Mouse (Mus musculus): ENCODE data around the gene Ceacam20. TPM values are rescaled to one million over a fixed set of nuclear protein-coding genes. Genes with fewer than 3 reads are reported as not detected.
"Not testable (repeated sequence)": the region's sequence is repeated elsewhere in the genome, so short reads cannot be mapped to it uniquely, and the experiment has no call there.

Gene Ceacam20
- not detected in 2 replicates for total RNA-seq (2021)
- long read RNA-seq, experiment 1 = 0 reads
- long read RNA-seq, experiment 2 = 0 reads

DNA sequence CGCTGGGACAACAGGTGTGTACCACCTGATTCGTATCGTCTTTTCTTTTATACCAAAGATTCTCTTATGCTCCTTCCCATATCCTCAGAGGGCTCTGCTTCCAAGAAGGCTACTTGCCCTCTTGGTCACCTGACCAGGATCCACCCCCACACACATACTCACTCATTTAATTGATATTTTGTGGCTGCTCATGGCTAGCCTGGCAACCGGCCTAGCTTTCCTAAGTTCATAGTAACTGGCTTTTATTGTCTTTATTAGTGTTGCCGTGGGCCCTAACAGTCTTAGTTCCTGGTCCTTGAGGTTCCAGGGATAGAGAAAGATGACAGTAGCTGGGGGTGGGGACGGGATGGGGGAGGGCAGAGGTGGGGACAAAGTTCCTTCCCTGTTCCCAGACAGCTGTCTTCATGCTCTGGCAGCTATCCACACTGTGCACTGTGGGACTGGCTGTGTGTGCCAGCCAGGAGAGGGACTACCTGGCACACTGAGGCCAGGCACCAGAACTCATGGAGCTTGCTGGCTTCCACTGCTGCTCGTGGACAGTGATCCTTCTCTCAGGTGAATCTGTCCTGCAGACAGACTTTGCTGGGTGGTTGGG lies at the start of gene Ceacam20:
TSS of gene Ceacam20 (plus strand) at position 428 of the 595 bp plus-strand sequence.
- no peak for DNase-seq

DNA sequence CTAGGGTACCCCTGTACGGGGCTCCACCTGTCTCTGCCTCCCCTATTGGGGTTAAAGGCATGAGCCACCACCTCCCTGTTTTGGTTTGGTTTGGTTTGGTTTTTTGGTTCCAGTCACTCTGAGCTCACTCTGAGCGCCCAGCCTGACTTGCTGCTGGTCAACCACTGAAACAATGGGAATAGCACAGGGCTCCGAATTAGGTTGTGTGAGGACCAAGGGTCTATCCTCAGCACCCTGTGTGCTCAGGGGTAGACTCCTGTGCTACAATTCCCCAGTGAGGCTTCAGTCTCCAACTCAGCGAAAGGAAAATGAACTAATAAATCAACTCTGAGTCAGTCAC lies 45.1 kb upstream of the Ceacam20 start:
- no peak for DNase-seq

DNA sequence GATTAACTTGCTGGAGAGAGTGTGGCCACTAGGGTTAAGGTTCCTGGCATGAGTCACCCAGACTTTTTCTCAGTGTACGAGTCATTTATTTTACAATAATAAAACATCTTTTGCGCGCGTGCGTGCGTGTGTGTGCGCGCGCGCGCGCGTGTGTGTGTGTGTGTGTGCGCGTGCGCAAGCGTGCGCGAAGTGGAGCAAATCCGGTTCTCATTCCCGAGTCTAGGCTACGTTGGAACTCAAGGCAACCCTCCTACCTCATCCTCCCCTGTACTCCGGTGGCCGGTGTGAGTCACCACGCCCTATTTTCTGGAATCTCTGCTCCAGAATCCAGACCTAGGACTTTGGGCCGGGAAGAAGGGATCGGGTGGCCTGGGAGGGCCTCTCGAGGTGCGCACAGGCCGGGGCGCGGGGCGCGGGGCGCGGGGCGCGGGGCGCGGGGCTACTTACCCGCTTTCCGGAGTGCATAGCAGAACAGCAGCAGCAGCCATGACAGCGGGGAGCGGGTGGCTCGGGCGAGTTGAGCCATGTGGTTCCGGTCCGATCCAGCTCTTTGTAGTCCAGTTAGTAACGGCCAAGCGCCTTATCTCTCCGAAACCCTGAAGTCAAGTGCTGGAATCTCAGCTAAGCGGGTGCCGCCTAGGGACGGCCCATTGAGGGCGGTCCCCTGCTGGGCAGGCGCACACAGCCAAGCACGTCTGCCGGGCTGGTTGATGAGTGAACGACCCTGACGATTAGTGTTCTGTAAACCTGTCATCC lies 44.5 kb upstream of the Ceacam20 start, which contains the start of gene Pvr:
TSS of gene Pvr (minus strand) at position 655 of the 756 bp plus-strand sequence.
- DNase-seq = peak; percentile 90

DNA sequence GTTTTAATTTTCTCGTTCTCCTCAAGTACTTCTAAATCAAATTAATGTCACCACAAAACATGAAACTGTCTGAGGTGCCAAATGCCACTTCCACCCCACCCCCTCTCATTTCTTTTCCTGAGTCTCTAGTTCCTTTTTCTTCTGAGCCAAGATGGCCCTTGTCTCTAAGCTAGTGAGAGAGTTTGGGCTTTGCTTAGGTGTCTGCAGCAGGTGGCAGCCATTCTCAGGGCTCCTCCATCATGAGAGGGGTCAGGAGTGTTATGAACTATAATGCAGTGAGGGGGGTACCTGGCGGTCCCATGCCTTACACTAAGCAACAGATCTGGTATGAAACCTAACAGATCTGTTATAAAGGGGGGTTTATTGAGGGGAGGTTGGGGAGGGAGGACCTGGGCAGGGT lies 41.9 kb upstream of the Ceacam20 start:
- no peak for DNase-seq

DNA sequence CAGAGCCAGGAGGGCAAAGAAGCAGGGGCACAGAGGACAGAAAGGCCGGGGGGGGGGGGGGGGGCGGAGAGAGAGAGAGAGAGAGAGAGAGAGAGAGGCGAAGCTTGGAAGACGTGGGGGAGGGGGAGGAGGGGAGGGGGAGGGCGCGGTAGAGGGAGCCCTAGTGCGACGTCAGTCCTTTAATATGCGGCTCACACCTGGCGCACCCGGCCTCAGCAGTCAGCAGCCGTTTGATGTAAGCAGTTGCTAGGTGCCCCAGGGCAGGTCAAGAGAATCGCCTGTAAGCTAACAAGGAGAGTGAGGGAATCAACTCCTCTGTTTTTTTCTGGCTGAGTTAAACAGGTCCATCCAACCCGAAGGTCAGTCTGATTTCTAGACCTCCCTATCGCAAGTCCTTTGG lies 41.4 kb upstream of the Ceacam20 start:
- no peak for DNase-seq

DNA sequence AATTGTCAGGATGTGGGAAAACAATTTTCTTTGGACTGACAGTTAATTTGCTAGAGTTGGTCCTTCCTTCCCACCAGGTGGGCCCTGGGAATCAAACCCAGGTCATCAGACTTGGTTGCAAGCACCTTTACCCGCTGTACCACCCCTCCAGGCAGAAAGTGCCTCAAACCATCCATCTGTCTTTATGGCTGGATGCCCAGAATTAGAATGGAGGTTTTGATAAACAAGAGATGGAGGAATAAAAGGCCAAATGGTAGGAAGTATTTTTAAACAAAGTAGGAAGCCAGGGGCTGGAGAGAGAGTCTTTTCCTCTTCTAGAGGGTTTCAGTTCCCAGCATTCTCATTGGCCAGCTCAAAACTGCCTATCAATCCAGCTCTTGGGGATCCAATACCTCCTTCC lies 39.8 kb upstream of the Ceacam20 start:
- no peak for DNase-seq

DNA sequence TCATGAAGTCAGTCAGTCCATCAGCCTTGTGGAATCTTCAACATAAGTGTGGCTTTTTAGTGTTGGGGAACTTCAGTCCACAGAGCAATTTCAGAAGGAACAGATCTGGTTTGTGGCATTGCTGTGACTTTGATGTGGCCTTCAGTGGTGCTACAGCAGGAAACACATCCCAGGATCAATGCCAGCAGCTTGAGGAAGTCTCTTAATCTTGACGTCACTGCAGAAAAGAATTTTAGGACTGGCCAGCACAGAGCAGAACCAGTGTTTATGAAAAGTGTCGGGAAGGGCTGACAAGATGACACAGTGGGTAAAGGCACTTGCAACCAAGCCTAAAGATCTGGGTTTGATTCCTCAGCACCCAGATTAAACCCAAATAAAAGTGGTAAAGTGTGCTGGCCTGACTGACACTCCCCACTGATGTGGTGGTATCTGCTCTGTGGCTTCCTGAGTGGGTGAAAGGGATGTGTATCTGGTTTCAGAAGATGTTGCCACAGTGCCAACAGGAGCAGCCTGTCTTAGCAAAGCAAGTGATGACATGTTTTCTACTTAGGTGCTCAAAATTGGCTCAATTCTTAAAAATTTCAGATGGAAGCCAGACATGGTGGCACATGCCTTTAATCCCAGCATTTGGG lies 38.2 kb upstream of the Ceacam20 start:
- DNase-seq = peak; percentile 52

DNA sequence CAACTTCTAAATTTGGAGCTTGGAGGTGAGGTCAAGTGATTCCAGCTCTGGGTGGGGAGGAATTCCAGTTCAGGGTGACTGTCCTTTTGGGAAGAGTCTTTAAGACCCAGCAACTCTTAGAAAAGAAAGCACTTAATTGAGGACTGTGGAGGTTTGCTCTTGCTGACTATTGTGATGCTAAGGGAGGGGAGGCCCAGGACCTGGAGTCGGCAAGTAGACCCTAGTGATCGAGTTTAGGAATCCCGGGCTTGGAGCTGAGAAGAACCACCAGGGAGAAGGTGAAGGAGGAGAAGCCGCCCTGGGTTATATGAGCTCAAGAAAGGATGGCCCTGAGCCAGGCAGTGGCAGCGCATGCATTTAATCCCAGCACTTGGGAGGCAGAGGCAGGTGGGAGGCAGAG lies 36.7 kb upstream of the Ceacam20 start:
- DNase-seq = no peak

DNA sequence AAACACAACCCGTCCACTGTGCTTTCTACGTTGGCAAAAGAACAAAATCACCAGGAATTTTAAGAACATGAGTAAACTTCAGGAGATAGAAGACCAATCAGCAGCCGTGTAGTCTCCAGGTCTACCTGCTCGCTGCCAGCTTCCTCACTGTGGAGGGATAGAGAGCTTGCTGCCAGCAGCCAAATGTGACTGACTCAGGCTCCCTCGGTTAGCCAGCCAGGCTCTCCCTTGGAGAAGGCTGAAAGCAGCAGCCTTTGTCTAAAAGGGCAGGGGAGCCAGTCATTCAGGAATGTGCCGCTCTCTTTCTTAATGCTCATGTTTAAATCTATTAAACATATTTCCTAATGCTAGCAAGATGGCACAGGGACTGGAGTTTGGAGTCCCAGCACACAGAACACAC lies 34.7 kb upstream of the Ceacam20 start:
- DNase-seq = not testable (repeated sequence)

DNA sequence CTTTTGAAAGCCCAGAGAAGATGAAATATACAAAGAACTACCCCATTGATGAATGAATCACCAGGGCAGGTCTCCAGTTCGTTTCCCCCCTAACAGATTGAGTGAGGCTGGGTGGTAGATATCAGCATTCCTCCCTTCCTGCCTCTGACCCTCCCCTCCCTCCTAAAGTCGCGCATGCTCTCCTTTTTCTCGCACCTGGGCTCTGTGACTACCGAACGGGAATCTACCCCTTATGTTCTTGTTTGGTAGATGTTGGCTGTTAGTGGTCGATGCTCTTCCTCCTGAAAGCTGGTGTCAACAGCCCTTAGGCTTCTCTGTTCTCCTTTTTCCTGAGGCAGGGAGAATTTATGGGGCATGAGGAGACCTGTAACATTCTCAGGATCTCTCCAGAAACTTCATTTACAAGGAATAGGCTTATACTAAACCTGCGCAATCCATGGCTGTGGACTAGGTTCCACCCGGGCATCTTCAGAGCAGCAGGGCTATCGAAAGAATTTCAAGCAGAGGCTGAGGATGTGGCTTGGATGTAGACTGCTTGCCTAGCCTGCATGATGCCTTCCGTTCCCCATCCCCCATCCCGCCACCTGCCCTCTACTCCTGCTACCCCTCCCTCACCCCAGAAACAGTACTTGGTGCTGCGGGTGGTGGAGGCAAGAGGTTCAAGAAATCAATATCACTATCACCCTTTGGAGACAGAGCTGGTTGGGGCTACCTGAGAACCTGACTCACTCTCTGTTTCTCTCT lies 32.9 kb upstream of the Ceacam20 start:
- DNase-seq = no peak

DNA sequence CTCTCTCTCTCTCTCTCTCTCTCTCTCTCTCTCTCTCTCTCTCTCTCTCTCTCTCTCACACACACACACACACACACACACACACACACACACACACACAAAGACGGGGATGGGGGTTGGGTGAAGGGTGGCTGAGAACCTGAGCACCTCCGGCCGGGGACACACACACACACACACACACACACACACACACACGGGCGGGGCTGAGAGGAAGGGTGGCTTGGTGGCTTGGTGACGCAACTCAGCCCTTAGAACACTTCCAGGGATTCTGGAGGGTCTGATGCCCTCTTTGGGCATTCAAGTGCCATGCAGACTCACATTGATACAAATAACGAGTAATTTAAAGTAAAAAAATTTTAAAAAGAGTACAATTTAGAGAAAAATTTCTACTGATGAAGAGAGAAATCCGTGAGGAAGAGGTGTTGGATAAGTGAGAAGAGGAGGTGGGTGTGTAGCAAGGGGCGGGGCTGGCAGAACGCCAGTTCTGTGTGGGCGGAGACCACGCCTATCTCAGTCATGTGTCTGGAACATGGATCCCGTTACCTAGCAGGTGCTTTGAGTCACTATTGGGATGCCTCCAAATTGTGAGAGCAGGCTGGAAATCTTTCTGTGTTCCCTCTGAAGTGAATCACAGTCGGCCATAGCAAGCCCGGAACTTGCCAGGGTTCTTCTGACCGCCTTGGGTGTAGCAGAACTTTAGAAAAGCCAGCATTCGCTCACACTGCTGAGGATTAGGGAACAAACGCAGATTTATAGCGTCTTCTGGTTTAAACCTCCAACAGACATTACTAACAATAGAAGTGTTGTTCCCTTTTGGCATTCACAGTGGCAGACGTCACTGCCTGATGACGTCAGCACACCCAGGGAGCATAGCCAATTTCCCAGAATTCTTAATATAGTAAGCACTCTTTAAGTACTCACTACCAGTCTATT lies 32.1 kb upstream of the Ceacam20 start:
- peak; percentile 78 for DNase-seq

DNA sequence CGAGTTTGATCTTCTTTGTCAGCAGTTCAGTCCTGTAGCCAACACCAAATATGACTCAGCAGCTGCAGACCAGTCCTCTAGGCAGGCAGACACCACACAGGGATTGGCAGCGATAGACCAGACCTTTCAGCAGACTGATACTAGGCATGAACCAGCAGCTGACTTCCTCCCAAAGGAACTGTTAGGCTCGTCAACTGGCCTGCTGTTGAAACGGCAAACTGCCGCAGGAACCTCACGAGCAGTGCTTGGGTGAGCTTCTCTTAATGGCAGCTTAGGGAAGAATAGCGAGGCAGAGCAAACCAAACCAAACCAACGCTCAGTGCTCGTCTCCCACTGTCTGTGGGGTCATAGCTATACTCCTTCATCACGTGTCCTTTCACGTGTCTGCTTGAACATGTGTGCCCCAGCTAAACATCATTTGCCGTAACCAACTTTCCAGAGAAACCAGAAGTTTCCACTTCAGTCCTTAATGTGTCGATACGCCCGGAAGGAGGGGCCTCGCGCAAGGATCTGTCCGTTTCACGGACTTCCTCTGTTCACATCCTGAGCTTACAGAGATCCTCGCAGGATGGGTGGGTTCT lies 30.0 kb upstream of the Ceacam20 start:
- DNase-seq = no peak

DNA sequence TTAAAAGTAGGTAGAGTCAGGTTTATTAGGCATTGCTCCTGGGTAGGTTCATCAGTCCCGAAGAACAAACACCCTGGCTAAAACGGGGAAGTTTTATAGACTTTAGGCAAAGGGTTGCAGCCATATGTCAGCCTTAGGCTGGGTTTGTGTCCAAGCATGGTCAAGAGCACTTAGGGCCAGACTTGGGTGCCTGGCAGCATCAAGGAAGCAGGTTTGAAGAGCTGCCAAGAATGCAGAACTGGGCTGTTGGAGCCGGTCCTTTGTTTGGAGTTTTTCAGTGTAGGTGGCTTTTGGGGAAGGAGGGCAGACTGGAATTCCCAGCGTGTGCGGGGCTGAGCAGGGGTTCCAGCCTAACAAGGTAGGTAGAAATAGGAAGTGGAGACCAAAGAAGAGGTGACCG lies 29.3 kb upstream of the Ceacam20 start:
- no peak for DNase-seq

DNA sequence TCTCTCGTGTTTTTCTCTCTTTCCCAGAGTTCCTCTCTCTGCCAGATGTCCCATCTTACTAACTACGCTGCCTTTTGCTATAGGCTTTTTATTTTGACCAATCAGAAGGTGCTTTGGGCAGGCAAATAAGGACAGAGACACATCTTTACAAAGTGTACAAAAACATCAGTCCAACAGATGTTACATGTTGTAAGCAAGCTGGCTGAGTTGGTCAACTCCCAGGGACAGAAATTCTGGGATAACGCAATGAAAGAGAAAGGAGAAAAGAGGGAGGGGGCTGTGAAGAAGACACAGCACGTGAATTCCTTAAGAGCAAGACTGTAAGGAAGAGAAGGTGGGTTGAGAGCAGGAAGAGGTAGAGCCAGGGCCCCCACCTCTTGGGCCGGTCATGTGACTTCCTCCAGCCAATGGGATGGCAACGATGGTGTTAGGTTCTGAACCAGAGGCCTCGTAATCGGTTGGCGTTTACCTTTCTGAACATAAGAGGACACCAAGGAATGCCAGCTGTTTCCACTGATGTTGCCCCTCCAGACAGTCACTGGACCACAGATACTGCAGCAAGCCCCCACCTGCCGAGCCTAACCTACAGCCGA lies 27.9 kb upstream of the Ceacam20 start:
- no peak for DNase-seq

DNA sequence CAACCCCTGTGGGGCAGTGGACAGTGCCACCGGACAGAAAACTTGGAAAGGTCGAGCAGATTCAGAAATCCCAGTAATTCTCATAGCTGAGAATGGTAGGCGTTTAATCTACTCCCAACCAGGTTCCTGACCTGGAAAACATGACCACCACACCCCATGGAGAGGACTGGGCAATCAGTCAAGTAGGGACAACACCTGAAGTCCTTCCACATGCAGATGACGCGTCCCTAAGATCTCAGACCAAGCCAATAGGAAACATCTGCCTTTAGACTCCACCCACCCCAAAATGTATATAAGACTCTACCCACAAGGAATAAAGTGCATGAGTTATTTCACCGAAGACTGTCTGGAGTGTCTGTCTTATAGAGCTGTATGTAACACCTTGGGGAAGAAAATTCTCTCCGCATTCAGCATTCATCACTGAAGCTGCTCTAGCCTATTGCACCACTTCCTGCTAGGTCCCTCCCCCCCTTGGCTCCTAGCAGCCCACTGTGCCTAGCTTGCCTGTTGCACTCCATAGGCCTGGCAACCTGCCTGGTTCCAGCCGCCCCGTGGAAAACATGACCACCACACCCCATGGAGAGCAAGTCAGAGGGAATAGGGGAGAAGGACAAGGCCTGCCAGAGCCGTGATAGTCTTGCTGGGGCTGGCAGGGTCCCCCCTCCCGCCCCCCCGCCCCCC lies 25.5 kb upstream of the Ceacam20 start:
- DNase-seq = peak; percentile 90

DNA sequence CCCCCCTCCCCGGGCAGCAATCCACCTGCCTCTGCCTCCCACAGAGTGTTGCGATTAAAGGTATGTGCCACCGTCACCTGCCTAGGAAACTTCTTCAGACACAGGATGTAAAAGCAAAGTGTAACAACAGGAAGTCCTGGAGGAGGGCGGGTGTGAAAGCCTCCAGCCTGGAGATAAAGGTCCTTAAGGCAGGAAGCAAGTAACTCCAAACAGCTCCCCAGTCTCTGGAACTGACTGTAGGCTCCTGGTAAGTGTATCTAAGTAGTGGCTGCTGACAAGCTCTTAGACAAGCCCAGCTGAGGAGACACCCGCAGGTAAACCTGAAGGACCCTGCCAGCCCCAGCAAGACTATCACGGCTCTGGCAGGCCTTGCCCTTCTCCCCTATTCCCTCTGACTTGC lies 25.0 kb upstream of the Ceacam20 start:
- no peak for DNase-seq

DNA sequence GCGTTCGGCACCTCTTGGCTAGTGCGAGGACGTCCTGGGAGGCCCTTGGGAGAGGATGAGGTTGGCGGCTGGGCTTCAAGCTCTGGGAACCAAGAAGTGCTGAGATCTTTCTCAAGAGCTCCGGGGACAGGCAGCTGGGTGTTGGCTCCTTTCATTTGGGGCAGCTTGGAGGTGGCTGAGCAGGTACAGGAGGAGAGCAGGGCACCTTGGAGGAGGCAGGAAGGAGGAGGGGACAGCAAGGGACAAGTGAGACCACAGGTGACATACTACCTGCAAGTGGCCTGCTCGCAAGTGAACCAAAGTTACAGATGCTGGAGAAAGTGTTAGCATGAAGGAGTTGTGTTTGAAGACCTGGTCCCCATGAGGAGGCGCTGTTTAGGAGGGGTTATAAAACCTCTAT lies 20.5 kb upstream of the Ceacam20 start:
- DNase-seq = no peak

DNA sequence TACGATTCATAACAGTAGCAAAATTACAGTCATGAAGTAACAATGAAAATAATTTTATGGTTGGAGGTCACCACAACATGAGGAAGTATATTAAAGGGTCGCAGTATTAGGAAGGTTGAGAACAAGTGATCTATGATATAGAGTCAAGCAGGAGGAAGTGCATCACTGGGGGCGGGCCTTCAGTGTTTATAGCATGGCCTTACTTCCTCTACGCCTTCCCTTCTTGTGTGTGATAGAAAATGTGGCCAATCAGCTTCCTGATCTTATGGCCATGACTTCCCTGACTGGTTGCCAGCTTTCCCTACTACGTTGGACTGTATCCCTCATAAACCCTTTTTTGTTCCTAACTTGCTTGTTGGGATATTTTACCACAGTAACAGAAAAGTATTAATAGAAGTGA lies 20.0 kb upstream of the Ceacam20 start:
- no peak for DNase-seq

DNA sequence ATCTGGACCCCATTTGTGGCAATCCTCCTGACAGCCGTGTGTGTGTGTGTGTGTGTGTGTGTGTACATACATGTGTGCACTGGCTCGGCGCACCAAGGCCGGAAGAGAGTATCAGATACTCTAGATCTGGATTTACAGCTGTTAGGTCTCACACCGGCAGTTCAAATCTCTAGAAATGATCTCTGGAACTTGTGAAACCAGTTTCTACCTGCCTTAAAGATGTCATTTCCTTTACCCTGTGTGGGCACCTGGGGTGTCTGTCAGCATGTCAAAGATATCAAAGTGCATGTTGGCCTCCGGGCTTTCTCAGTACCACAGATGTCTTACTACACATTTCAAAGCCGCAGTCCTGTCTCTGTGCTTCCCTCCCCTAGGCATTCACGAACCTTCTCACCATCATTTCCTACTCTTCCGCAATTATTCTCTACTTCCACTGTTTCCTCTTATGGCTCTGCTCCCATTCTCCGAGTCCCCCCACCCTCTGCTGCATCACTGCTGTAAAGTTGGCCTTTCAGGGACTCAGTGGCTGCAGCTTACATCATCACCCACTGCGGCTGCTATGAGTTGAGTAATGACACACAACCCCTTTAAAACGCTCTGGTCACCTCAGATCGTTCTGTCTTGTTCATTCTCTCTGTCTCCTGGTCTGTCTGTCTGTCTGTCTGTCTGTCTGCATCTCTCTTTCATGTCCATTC lies 19.2 kb upstream of the Ceacam20 start:
- no peak for DNase-seq

DNA sequence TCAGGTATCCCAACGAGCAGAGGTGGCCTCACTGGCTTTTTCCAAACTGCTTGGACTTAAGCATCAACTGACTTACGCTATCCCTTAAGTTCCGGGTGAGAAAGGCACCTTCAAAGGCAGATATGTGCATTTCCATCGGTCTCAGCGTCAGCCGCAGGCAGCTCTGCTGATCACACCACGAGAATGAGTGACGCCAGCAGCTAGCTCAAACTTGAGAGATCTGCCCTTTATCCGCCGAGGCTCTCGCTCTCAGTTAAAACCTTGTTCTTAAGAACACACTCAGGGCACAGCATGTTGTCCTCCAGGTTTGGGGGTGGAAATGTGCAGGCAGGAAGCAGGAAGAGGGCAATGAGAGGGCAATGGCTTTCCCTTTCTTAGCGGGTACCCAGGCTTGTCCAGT lies 16.3 kb upstream of the Ceacam20 start:
- DNase-seq = no peak
